Mouse (Mus musculus): ENCODE data around the gene Cers6.

The Cers6 gene

DNA sequence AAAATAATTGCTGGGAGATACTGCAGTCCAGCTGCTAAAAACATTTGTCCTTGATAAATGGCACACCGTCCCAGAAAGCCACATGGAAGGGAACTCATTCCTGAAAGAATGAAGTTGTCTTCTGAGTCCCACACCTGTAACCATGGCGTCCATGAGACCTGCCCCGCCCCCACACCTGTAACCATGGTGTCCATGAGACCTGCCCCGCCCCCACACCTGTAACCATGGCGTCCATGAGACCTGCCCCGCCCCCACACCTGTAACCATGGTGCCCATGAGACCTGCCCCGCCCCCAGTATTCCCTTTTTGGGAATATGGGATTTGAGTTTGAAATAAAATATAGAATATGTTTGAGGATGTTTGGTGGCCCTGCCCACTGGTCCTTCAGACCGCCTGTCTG is 106.8 kb downstream of the Cers6 start:
- DNase-seq (ENCODE audit: low spot score): peak; percentile 20

DNA sequence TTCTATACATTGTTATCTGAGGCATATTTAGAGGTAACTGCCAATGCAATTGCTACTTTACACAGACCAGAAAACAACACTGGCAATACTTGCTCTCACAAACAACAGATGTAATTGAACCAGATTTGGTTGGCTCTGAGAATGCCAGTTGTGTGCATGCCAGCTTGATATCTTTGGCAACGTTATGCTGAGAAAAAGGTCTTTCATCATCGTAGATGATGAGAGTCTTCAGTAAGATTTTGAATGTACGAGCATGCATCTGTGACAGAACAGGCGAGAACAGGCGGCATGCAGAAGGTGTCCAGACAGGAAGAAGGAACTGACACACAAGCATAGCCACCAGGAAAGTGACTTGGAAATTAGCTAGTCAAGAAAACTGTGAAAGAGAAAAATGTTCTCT is 110.6 kb downstream of the Cers6 start:
- no peak for DNase-seq (ENCODE audit: low spot score)

DNA sequence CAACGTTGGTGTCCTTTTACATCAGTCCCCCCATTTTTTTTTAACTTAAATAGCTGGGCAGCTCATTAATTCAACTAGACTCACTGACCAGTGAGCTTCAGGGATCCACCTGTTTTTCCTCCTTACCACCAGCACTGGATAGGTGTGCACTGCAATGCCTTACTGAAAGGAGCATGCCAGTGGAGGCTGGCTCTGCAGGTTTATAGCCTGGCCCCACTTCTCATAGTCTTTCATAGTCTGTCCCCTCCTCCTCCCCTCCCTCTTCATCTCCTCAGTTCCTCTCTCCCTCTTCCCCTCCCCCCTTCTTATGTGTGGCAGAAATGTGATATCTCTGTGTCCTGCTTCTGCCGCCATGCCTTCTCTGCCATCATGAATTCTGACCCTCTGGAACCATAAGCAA is 112.5 kb downstream of the Cers6 start:
- no peak for DNase-seq (ENCODE audit: low spot score)

DNA sequence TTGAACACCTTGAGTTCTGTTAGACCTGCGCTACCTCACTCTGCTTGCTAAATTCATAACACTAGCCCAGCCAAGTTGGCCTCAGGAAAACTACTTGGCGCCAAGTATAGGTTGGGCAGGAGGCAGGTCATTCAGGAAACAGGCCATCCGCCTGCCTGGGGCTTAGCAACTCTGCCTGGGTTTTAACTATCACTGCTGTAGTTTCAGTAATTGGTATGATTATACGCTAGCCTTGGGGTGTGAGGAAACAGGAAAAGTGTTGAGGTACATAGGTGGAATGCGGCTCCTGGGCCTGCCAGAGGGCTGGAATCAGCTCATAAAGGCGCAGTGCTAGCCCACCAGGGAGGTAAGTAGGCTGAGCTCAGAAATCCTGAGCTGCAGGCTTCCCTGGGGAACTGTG is 114.0 kb downstream of the Cers6 start:
- no peak for DNase-seq (ENCODE audit: low spot score)

DNA sequence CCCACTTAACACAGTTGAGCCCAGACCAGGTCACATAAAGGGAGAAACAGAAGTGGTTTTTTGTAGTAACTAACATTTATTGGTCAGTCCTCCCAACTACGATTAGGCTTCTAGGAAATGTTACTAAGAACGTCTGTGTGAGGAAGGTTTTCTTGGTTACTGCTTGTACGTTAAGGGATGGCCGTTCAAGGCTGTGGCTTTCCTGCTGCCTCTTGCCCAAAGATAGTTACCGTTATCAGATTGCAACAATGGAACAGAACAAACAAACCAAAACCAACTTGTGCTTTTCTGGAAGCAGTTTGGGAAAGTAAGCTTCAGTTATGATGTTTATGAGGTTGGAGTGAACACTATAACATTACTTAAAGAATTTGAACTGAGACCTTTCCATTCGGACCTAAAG is 114.5 kb downstream of the Cers6 start:
- DNase-seq (ENCODE audit: low spot score): no peak

DNA sequence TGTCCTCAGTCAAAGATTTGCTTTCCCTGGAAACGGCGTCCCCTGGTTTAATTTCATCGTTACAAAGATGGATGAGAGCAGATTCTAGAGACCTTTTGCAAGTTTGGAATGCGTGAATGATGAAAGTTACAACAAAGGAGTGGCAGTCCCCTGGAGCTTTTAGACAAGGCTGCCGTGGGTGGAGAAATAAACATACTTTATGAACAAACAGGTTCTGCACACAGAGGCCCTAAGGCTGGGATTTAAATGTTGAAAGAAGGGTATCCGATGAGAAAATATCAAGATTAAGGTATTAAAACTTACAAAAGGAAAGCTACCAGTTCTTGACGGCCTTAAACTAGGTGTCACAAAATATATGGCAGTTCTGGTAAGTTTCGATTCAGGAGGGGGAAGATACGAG is 117.0 kb downstream of the Cers6 start:
- DNase-seq (ENCODE audit: low spot score): no peak

DNA sequence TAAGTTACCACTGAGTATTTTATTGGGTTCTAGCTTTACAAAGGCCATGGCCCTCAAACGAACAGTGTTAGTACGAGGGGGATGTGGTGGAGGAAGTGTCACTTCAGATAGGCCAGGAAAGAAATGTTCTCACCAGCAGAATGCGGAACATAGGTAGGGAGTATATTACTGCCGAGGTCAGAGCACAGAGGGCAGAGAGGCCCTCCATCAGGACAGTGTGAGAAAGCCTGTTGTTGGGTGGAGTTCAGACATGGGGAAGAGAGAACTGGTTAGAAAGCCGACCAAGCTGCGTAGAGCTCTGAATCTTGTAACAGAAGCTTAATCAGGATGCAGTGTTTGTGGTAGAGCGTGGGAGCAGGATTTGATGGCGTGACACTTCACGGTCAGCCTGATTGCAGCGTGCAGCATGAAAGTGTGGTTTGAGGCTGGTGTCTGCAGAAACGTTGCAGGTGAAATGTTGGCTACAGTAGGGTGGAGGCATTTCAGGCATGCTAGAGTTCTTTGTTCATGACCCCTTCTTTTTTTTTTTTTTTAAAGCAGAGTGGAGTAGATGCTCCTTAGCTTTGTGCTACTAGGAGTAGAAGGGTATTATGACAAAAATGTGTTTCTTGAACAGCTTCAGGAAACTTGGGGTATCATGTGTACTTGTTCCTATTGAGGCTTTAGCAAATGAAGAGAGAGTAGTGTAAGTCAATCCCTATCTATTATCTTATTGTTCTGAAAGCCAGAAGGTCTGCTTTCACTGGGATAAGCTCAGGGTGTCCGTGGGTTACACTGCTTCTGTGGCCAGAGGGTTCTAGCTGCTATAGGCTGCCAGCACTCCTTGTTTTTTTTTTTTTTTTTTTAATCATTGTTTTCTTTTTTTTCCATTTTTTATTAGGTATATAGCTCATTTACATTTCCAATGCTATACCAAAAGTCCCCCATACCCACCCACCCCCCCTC is 117.7 kb downstream of the Cers6 start:
- no peak for DNase-seq (ENCODE audit: low spot score)

DNA sequence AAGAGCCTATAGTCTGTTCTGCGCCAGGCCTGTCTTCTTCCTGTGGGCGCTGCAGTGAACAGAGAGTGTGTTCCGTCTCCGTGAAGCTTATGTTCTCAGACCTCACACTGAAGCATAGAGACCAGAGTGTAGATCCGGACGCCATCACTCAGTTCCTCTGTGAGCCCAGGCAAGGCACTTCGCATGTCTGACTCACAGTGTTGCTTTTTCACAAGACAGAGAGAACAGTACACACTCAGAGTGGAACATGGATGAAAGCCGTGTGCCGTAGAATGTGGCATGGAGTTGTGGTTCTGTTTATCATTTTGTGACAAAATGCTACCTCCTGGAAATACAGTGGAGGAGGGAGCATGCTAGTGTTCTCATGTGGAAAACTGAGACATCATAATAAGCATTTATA is 120.1 kb downstream of the Cers6 start:
- DNase-seq (ENCODE audit: low spot score): no peak

DNA sequence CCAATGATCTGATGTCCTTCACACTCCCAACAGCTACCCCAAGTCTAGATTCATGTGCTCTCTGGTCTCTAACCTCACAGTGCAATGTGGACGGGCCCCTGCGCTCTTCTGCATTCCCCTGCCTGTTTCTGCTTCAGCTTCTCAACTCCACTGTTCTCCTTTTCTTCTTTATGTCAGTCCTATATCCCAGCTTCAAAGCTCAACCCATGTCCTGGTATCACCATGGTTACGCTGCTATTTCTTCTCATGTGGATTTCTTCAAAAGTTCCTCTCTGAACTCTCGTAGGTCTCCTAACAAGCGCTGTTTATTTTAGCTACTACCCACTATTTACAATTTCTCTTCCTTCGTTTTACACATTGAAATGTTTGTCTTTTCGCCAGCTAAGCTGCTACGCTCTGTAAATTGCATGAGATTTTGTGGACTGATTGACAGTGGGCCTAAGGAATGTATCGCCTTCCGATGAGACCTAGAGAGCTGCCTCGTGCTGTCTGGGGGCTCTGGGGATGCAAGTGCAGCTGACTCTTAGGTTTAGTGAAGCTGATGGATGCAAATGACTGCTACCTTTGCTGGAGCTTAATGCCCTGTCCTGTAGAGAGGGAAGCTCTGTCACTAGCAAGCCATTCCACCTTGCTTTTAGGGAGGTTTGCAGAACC is 120.6 kb downstream of the Cers6 start:
- DNase-seq (ENCODE audit: low spot score): no peak

DNA sequence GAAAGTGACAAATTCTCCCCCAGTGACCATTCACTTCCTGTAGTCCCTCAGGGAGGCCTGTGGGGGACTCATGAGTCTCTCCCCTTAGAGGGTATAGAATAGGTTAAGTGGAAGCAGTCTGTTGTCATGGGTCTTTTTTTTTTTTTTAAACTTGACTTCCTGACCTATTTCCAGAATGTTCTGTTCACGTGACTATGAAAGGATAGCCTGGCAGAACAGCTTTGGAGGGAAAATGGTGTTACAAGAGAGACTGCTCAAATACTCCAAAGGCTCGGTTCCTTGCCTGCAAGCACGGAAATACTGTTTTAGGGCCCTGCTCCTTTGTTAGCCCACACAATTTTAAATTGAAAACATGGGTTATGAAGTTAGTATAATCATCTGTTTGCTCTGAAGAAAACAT is 121.7 kb downstream of the Cers6 start:
- DNase-seq (ENCODE audit: low spot score): no peak

DNA sequence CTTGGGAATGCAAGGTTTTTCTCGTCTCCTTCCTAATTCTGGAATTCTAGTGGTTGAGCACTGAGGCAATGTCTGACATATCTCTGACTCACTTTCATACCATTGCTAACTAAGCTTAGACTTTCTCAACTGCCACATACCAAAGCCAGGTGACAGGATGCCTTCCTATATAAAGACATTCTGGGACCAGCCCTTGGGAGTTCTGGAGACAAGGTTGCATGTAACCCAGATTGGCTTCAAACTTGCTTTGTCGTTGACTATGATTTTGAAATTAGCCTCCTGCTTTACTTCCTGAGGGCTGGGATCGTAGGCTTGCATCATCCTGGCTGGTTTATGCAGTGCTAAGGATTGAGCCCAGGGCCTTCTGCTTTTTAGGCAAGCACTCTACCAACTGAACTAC is 122.2 kb downstream of the Cers6 start:
- DNase-seq (ENCODE audit: low spot score): no peak

DNA sequence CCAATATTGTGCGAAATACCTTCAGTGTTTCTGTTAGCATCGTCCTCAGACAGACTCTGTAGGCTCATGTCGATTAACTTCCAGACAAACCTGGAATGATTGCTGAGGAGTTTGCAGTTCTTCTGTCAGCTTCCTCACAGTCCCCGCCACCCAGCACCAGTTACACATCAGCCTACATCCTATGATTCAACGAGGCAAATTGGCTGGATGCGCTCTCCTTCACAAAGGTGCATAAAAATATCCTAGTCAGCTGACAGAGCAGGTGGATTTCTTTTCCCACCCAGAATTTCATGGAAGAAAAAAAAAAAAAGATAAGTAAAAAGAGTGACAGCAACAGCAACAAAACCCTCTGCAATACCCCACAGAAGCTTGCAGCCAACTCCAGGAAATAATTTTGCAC is 127.9 kb downstream of the Cers6 start:
- DNase-seq (ENCODE audit: low spot score): no peak

DNA sequence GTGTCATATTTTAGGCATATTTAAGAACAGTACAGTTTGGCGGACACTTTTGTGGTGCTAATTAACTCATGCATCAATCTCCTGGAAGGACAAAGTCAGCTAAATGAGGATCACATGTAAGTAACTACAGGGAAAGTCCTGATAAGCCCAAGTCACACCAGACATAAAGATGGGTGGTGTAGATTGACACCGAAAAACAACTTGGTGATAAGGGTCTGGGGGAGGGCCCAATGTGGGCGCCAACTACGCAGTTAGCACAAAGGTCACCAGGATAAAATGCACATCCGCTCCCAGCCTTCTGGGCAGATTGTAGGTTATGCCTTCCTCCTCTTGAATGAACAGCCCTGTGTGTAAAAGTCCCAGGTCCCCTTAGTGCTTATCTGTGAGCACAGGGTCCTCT is 131.4 kb downstream of the Cers6 start:
- DNase-seq (ENCODE audit: low spot score): no peak

DNA sequence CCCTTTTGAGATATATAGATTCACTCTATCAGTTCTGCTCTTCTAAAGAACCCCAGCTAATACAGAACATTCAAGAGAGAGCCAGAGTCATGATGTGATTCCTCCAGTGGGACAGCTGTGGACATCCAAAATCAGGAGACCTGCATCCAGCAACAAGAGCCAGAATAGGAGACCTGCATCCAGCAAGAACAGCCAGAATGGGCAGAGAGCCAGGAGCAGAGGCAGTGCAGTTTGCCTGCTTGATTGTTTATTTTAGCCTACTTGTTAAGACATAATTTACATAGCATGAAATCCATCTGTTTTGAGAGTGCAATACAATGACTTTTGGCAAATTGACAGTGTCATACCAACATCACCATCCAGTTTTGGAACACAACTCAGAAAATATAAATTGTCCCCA is 133.2 kb downstream of the Cers6 start:
- no peak for DNase-seq (ENCODE audit: low spot score)

DNA sequence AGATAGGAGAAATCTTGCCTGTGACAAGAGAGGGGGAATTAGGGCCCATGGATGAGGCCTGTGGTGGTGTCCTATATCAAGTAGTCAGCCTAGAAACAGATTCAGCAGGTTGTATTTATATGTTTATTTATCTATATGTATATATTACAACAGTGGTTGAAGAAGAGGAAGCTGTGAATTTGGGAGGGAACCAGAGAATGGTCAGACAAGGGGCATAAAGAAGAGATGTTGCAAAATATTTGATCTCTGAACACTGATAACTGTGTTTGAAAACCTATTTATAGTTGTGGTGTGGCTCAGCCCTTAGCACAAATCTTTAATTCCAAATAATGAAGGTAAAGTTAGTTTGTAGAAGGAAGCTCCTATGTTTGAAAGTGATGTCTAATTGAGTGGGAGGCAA is 134.5 kb downstream of the Cers6 start:
- DNase-seq (ENCODE audit: low spot score): no peak

DNA sequence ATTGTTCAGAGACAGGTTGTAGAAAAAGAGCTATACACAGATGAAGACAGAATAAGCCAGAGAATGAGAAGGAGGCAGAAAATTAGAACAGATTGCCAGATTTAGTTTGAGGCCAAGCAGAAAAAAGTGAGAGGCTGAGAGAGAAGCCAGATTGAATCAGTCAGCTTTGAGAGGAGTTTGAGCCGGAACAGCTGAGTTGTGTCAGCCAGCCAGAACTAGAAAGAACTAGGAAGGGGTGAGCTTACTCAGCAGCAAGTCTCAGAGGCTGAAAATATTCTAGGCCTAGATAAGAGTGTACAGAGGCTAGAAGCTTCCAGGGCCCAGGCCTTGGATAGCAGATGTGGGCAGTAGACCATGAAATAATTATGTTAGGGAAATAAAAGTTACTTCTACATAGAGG is 135.0 kb downstream of the Cers6 start:
- DNase-seq (ENCODE audit: low spot score): no peak

DNA sequence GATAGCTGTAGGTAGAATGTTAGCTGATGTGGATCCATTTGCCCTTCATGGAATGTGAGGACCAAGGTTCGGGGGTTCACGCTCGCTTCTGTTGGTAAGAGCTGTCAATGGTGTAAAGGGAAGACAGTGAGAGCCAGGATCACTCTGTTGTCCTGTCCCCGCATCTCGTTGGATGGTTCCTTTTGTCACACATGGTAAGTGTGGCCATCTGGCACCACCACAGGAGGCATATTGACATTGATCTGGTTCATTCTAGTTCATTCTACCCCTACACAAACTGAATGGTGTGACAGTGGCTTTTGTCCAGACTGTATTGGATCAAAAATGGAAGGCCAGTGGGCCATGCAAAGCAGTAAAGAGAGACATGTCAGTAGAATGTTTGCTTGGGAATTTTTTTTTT is 142.8 kb downstream of the Cers6 start:
- no peak for DNase-seq (ENCODE audit: low spot score)

DNA sequence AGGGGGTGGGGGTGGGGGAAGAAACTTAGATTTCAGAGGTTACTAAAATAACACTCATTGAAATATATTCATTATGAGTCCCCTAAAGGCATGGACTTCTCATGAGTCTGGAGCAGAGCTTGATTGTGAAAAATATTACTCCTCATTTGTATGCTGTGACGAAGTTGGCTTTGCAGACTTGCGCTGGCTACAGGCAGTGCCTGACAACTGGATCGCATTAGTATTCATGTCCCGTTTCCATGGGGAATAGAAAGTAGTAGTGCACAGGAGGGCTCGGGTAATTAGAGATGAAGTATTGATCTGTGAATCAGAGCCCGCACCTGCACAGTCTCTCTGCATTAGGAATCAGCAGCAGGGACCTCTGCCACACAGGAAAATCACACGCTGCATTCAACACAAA is 150.2 kb downstream of the Cers6 start:
- DNase-seq (ENCODE audit: low spot score): no peak

DNA sequence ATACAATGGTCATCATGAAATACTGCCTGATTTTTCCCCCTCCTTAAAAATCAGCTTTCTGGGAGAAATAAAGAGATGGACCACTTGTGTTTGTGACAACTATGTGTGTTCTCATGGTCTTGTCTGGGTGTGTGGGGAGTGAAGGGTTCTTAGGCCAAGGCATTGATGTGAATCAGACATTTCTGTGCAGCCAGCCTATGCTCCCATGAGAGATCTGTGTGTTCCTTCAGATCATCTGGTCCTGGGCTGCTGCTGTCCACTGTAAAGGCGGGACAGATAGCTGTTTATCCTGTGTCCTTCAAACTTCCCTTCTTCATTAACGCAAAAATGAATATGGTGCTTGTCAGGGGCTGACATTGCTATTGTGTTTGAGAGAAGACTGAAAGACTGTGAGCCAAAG is 150.6 kb downstream of the Cers6 start:
- DNase-seq (ENCODE audit: low spot score): no peak

DNA sequence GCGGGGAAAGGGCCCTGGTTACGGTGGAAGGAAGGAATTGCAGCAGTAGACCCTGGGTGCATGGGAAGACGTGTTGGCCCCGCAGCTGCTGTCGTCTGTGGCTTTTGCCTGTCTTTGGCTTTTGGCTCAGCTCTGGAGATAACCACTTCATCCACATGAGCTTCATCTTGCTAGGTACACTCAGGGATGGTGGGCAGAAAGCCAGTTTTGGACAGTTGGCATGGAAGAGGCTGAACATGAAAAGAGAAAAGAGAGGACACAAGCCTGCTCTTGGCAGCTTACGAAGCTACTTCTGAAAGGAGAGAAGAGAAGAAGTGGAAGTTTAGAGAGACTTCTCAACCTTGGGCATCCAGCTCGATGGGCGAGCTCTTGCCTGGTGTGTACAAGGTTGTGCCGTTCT is 153.0 kb downstream of the Cers6 start:
- DNase-seq (ENCODE audit: low spot score): no peak

DNA sequence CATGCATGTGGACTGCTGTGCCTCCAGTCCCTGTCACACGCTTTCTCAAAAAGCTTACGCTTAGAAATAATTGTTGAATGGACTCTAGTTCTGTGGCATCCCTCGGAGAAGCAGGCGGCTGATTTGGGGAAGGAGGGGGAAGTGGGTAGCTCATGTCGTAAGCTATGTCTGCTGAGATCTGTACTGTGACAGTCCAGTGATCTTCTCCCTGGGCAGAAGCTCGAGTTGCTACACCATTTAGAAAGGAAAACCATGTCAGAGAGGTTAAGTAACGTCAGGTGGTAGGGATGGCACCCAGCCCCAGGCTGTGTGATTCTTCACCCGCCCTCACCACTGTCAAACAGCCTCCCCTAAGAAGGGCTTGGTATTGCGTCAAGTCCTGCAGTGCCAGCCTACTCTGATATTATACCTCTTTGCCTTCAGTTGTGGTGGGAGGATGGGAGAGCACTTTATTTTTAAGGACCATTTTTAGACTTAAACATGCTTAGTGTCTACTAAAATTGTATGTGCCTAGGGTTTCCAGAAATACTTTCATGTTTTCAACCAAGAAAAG is 154.0 kb downstream of the Cers6 start:
- DNase-seq (ENCODE audit: low spot score): no peak

DNA sequence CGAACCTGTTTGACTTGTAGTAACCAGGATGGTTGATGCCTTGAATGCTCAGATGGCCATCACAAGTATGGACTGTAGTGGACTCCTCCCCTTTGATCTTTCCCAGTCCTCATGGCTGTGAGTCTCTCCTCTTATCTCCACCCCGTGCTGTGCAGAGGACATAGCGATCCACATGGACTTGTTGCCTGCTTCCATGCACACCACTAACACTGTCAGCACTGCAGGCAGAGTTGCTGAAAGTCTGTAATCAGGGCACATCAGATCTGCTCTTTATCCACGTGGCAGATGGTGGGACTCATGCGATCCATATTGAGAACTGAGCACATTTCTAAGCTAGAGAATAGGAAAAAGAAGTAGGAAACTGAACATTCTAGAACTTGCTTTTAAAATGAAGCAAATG is 154.6 kb downstream of the Cers6 start:
- DNase-seq (ENCODE audit: low spot score): no peak

DNA sequence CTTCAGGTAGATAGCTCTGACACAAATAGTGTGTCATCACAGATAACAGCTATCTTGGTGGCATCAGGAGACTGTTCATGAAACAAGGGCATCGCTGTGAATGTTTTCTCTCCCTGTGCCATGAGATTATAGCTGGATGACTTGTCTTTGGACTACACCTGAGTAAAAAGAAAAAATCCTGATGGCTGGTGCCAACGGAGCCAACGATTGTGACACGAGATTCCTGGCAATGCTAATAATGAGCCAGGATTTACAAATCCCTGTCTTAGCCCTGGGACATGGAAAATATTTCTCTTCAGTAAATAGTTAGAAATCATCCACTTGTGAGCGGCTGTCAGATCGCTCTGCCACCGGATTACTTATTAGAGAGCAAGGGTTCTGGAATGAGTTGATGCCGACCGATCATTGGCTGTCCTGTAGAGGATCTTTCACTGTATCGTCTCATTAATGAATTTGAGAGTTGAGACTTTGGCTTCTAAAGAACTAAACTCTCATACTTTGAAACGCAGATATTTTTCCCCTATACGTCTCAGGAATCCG is 157.9 kb downstream of the Cers6 start:
- no peak for DNase-seq (ENCODE audit: low spot score)
